Mouse (Mus musculus): ENCODE data around the gene Tmem196. TPM values are rescaled to one million over a fixed set of nuclear protein-coding genes. Genes with fewer than 3 reads are reported as not detected.

The Tmem196 gene
- polyA plus RNA-seq (2012; rRNA removed) = 0.05 TPM in 1 of 2 replicates, not detected in the other

DNA sequence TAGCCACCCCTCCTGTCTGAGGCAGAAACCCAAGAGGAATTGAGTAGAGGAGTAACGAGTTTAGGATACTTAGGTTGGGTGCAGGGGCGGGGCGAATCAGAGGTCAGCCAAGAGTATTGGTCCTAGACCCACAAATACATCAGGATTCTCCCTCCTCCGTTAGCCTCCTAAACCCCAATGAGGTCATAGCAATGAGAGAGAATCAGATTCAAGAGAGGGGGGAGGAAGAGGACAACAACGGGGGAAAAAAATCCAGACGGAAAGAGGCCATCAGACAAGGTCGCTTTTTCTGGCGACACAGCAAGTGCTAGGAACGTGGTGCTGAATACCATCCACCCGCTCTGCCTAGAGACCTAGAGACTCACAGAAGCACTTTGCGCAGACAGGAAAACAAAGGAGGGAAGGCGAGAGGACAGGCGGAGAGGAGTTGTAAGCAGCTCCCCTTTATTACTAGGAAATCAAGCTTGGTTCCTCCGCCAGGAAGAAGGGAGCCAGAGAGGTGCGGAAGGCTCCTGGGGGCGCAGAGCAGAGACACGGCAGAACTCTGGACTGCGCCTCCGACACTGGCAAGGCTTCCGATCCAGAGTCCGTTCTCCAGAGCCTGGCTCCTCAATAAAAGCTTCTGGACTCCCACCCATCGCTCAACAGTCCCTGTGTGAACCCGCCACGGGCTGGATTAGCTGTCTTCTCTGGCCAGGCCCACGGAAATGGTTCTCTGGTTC is at the start of gene Tmem196:
Gene Tmem196, plus strand, starts transcription at position 234 of the 722 bp plus-strand sequence.

All from liver, embryonic 18 days (tissue).